Mouse (Mus musculus) bone marrow, adult 2 months (tissue): Measurements from ENCODE around the gene 1600015I10Rik.

Source experiments
- CTCF ChIP-seq: fragments of 200-500 bp; IDR thresholded peaks from 2 replicates; pipeline ENCODE4 v1.5.1; 2011; ENCODE audit warnings: low read length, control low read depth; ENCODE audit not compliant: control insufficient read depth, insufficient read depth
- POLR2A ChIP-seq: fragments of 200-500 bp; IDR thresholded peaks from 2 replicates; pipeline ENCODE4 v1.6.1; 2011; ENCODE audit warnings: low read depth, mild to moderate bottlenecking, control low read depth, low read length, borderline replicate concordance; ENCODE audit not compliant: control insufficient read depth

DNA sequence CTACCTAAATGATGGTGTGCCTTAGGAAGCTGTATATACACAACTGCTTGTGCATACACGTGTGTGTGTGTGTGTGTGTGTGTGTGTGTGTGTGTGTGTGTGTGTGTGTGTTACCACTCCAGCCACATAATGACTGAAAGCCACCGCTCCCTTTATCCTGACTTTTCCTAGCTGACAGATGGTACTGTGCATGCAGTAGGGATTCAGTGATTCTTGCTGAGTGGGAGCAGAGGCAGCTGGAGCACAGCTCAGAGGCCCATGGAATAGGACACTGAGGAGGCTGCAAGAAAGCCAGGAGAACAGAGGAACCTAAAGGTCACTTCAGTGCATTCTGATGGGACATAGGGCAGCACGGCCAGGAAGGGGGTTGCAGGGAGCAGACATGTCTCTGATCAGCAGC is 52.6 kb downstream of the 1600015I10Rik start:
- TF ChIP-seq CTCF (no peak), POLR2A (no peak)
